Mouse (Mus musculus) kidney, embryonic 14.5 days (tissue): ENCODE measurements around the gene Gm44790. TPM values are rescaled to one million over a fixed set of nuclear protein-coding genes. Genes with fewer than 3 reads are reported as not detected.
"Not testable (repeated sequence)": the region's sequence is repeated elsewhere in the genome, so short reads cannot be mapped to it uniquely, and the experiment has no call there.

Experiments used
- ATAC-seq: fragments of 200-750 bp; cut with Nextera tagmentation; 2 replicates; pipeline ENCODE4 v1.8.0; 2017; ENCODE audit warnings: moderate number of reproducible peaks, mild to moderate bottlenecking, moderate TSS enrichment, moderate library complexity; ENCODE audit not compliant: low FRiP score, low TSS enrichment
- H3K27ac ChIP-seq: fragments of 300-500 bp; sonication (generic); 2 replicates; pipeline ENCODE4 v1.5.1; 2014; ENCODE audit warnings: low read depth, mild to moderate bottlenecking, low read length, moderate library complexity, mixed read lengths
- H3K27me3 ChIP-seq: fragments of 300-500 bp; sonication (generic); 2 replicates; pipeline ENCODE4 v1.6.1; 2014; ENCODE audit warnings: mild to moderate bottlenecking, low read length; ENCODE audit not compliant: control insufficient read depth, insufficient read depth
- H3K36me3 ChIP-seq: fragments of 300-500 bp; sonication (generic); 2 replicates; pipeline ENCODE4 v1.6.1; 2014; ENCODE audit warnings: low read length, mixed read lengths; ENCODE audit not compliant: control insufficient read depth, insufficient read depth
- H3K4me1 ChIP-seq: fragments of 300-500 bp; sonication (generic); 2 replicates; pipeline ENCODE4 v1.6.1; 2014; ENCODE audit warnings: low read length, mixed read lengths; ENCODE audit not compliant: control insufficient read depth, insufficient read depth
- H3K4me2 ChIP-seq: fragments of 300-500 bp; sonication (generic); replicated peaks from 2 replicates; pipeline ENCODE4 v1.6.1; 2014; ENCODE audit warnings: low read depth, mild to moderate bottlenecking, low read length
- H3K4me3 ChIP-seq: fragments of 300-500 bp; sonication (generic); 2 replicates; pipeline ENCODE4 v1.5.1; 2014; ENCODE audit warnings: mild to moderate bottlenecking, low read length
- H3K9ac ChIP-seq: fragments of 300-500 bp; sonication (generic); 2 replicates; pipeline ENCODE4 v1.6.1; 2014; ENCODE audit warnings: low read depth, mild to moderate bottlenecking, low read length, moderate library complexity
- H3K9me3 ChIP-seq: fragments of 300-500 bp; sonication (generic); 2 replicates; pipeline ENCODE4 v1.6.1; 2016; ENCODE audit warnings: low read length; ENCODE audit not compliant: control insufficient read depth
- WGBS: fragments of 180-500 bp; shearing (Covaris S2); extraction: QIAGEN DNeasy Blood & Tissue Kit; methylation state at CpG from one replicate; pipeline ENCODE4 v1.1.7; 2014; 5-methylcytosine and 5-hydroxymethylcytosine counted together
- polyA plus RNA-seq: library from polyadenylated mRNA; unstranded; fragments of >200 nt; fragmentation: Nextera tagmentation; extraction: Ambion mirVana; gene quantifications from 2 replicates; pipeline ENCODE4 v1.2.1, GENCODE M21; 2014

Gene Gm44790
- polyA plus RNA-seq, 1 experiment from 2014 or later, result not detected

GRCm38 (mm10) chr6:86487358-86488148 lies 61.1 kb downstream of the Gm44790 start:
- WGBS, result 14% methylated on average over 23 of the region's 24 CpGs
- H3K4me1 ChIP-seq, result peaks cover 17% of the 10 kb centered on the region
- no peaks in the 10 kb centered on the region for H3K36me3 ChIP-seq
- H3K4me2 ChIP-seq, result peak overlapping the region; percentile 15
- H3K4me3 ChIP-seq, result no peak overlapping the region
- H3K27me3 ChIP-seq, result no peaks in the 10 kb centered on the region
- H3K9ac ChIP-seq, result peak overlapping the region; percentile 54
- ATAC-seq, result peak; percentile 78
- no peaks in the 10 kb centered on the region for H3K9me3 ChIP-seq
- H3K27ac ChIP-seq, result peak overlapping the region; percentile 86

DNA sequence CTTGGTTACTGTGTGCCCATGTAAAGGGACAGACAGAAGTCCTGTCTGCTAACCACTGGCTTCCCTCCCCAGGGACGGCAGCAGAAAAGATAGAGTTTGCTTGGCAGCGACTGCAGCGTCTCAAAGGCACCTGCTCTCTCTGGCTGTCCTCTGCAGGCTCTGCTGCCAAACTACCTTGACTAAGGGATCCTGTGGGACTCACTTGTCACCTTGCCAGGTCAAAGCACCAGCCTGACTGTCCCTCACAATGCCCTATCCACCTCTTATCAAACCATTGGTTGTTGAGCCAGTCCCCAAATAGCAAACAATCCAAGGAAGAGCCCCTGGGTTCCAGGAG lies 61.7 kb downstream of the Gm44790 start:
- Histone ChIP-seq H3K4me1 (peaks cover 17% of the 10 kb centered on the region), H3K9ac (peak overlapping the region; percentile 54; the same call in 1 of the 2 replicates), H3K9me3 (no peaks in the 10 kb centered on the region), H3K27me3 (no peaks in the 10 kb centered on the region), H3K27ac (peak overlapping the region; percentile 86), H3K4me2 (no peak overlapping the region), H3K36me3 (no peaks in the 10 kb centered on the region), H3K4me3 (no peak overlapping the region)
- no peak for ATAC-seq
- WGBS, result 54% methylated on average over 3 of the region's 3 CpGs

- H3K9ac ChIP-seq, result no peak overlapping the region
- 97% methylated on average over 2 of the region's 2 CpGs for WGBS
- no peaks in the 10 kb centered on the region for H3K36me3 ChIP-seq
- H3K4me3 ChIP-seq, result no peak overlapping the region
- peaks cover 21% of the 10 kb centered on the region for H3K4me1 ChIP-seq
- no peak overlapping the region for H3K4me2 ChIP-seq
- no peak for ATAC-seq
- no peaks in the 10 kb centered on the region for H3K27me3 ChIP-seq
- 0 out of 2 replicates have a peak, but pooled peaks cover 3% of the 10 kb centered on the region for H3K9me3 ChIP-seq
- no peak overlapping the region for H3K27ac ChIP-seq
These were observed 63.5 kb downstream of the Gm44790 start for GRCm38 (mm10) chr6:86489945-86490344.

GRCm38 (mm10) chr6:86490413-86490812 lies 64.0 kb downstream of the Gm44790 start:
- H3K4me2 ChIP-seq, H3K27me3 ChIP-seq, H3K9ac ChIP-seq, H3K4me3 ChIP-seq, H3K27ac ChIP-seq, H3K9me3 ChIP-seq, ATAC-seq, H3K36me3 ChIP-seq: not testable (repeated sequence)
- H3K4me1 ChIP-seq, result peaks cover 21% of the 10 kb centered on the region
- 94% methylated on average over 8 of the region's 8 CpGs for WGBS

GRCm38 (mm10) chr6:86493469-86494263 lies 67.2 kb downstream of the Gm44790 start:
- ATAC-seq, result no peak
- no peak overlapping the region for H3K4me3 ChIP-seq
- H3K9me3 ChIP-seq, result 0 out of 2 replicates have a peak, but pooled peaks cover 5% of the 10 kb centered on the region
- no peaks in the 10 kb centered on the region for H3K27me3 ChIP-seq
- WGBS, result 58% methylated on average over 13 of the region's 13 CpGs
- H3K4me2 ChIP-seq, result no peak overlapping the region
- peaks cover 18% of the 10 kb centered on the region; the same call in 1 of the 2 replicates for H3K4me1 ChIP-seq
- no peaks in the 10 kb centered on the region for H3K36me3 ChIP-seq
- H3K27ac ChIP-seq, result no peak overlapping the region
- no peak overlapping the region for H3K9ac ChIP-seq

DNA sequence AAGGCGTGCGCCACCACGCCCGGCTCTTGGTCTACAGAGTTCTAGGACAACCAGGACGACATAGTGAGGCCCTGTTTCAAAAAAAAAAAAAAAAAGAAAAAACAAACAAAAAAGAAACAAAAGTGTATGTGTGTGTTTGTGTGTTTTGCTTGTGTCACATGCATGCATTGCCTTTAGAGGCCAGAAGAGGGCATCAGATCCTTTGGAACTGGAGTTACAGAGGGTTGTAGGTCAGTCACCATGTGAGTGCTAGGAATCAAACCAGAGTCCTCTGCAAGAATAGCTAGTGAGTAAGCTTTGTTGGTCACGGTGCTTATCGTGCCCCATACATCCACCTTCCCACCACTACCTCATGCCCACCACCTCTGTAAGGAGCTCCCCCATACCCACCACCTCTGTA lies 68.3 kb downstream of the Gm44790 start:
- Histone ChIP-seq H3K27me3 (no peaks in the 10 kb centered on the region), H3K4me3 (no peak overlapping the region), H3K27ac (no peak overlapping the region), H3K9me3 (0 out of 2 replicates have a peak, but pooled peaks cover 5% of the 10 kb centered on the region), H3K36me3 (no peaks in the 10 kb centered on the region), H3K4me1 (peaks cover 18% of the 10 kb centered on the region; the same call in 1 of the 2 replicates), H3K4me2 (no peak overlapping the region), H3K9ac (no peak overlapping the region)
- WGBS, result 94% methylated on average over 7 of the region's 7 CpGs
- no peak for ATAC-seq

Other genes starting within 250 kb of the Gm44790 start
- gene Tgfa, start 231.4 kb upstream of the Gm44790 start, polyA plus RNA-seq, result 5.1 and 12.3 TPM in 2 replicates
- 154 and 156 TPM in 2 replicates for gene Fam136a, start 61.0 kb upstream of the Gm44790 start, polyA plus RNA-seq
- 814 and 1,116 TPM in 2 replicates for gene Snrpg, start 55.4 kb upstream of the Gm44790 start, polyA plus RNA-seq
- 40.9 and 96.4 TPM in 2 replicates for gene Pcyox1, start 29.5 kb upstream of the Gm44790 start, polyA plus RNA-seq
- 187 and 236 TPM in 2 replicates for gene Tia1, start 22.4 kb upstream of the Gm44790 start, polyA plus RNA-seq
- gene C87436, start 11.7 kb downstream of the Gm44790 start, polyA plus RNA-seq, result 23.3 and 23.5 TPM in 2 replicates
- gene Pcbp1, start 99.7 kb downstream of the Gm44790 start, polyA plus RNA-seq, result 475 and 492 TPM in 2 replicates
- gene Asprv1, start 201.5 kb downstream of the Gm44790 start, polyA plus RNA-seq, result 0.50 and 0.61 TPM in 2 replicates
- gene Mxd1, start 242.5 kb downstream of the Gm44790 start, polyA plus RNA-seq, result 5.4 and 8.8 TPM in 2 replicates